Mouse (Mus musculus): ENCODE results near the gene Tmem156. TPM values are rescaled to one million over a fixed set of nuclear protein-coding genes. Genes with fewer than 3 reads are reported as not detected.
"Not testable (repeated sequence)": the region's sequence is repeated elsewhere in the genome, so short reads cannot be mapped to it uniquely, and the experiment has no call there.

Tmem156 gene
- polyA plus RNA-seq, 1 experiment from 2014 or later: 0.45 TPM

GRCm38 (mm10) chr5:65122616-65123015 is 30.7 kb upstream of the Tmem156 start:
- Histone ChIP-seq H3K4me3 (ENCODE audit: low read depth, low read length) (no peak overlapping the region), H3K9me3 (ENCODE audit: control insufficient read depth, low read length) (no peaks in the 10 kb centered on the region), H3K27me3 (replicated peaks; ENCODE audit: control insufficient read depth, insufficient read depth, low read length) (no peaks in the 10 kb centered on the region), H3K36me3 (ENCODE audit: control insufficient read depth, insufficient read depth, low read length) (no peaks in the 10 kb centered on the region), H3K4me1 (ENCODE audit: control insufficient read depth, insufficient read depth, low read length) (no peaks in the 10 kb centered on the region), H3K9ac (ENCODE audit: low read depth, low read length) (no peak overlapping the region), H3K27ac (replicated peaks; ENCODE audit: low read depth, low read length) (no peak overlapping the region), H3K4me2 (ENCODE audit: low read depth, low read length) (no peak overlapping the region)
- 79% methylated on average over 3 of the region's 3 CpGs for WGBS
- ATAC-seq (ENCODE audit: low read depth) (no peak), DNase-seq (ENCODE audit: low spot score) (no peak)

GRCm38 (mm10) chr5:65119918-65120317 is 28.0 kb upstream of the Tmem156 start:
- no peak for DNase-seq (ENCODE audit: low spot score)
- no peak overlapping the region for H3K4me2 ChIP-seq (ENCODE audit: low read depth, low read length)
- no peak overlapping the region for H3K9ac ChIP-seq (ENCODE audit: low read depth, low read length)
- H3K4me3 ChIP-seq (ENCODE audit: low read depth, low read length): no peak overlapping the region
- H3K4me1 ChIP-seq (ENCODE audit: control insufficient read depth, insufficient read depth, low read length): no peaks in the 10 kb centered on the region
- 68% methylated on average over 3 of the region's 3 CpGs for WGBS
- H3K36me3 ChIP-seq (ENCODE audit: control insufficient read depth, insufficient read depth, low read length): peaks cover 11% of the 10 kb centered on the region
- 0 out of 2 replicates have a peak, but pooled peaks cover 3% of the 10 kb centered on the region for H3K9me3 ChIP-seq (ENCODE audit: control insufficient read depth, low read length)
- no peak for ATAC-seq (ENCODE audit: low read depth)
- no peak overlapping the region for H3K27ac ChIP-seq (replicated peaks; ENCODE audit: low read depth, low read length)
- H3K27me3 ChIP-seq (replicated peaks; ENCODE audit: control insufficient read depth, insufficient read depth, low read length): no peaks in the 10 kb centered on the region

- WGBS: 100% methylated on average over 1 of the region's 1 CpGs
- no peak for DNase-seq (ENCODE audit: low spot score)
- H3K36me3 ChIP-seq (ENCODE audit: control insufficient read depth, insufficient read depth, low read length): peaks cover 11% of the 10 kb centered on the region
- no peak overlapping the region for H3K4me2 ChIP-seq (ENCODE audit: low read depth, low read length)
- no peak overlapping the region for H3K9ac ChIP-seq (ENCODE audit: low read depth, low read length)
- 0 out of 2 replicates have a peak, but pooled peaks cover 3% of the 10 kb centered on the region for H3K9me3 ChIP-seq (ENCODE audit: control insufficient read depth, low read length)
- no peaks in the 10 kb centered on the region for H3K4me1 ChIP-seq (ENCODE audit: control insufficient read depth, insufficient read depth, low read length)
- H3K27ac ChIP-seq (replicated peaks; ENCODE audit: low read depth, low read length): no peak overlapping the region
- ATAC-seq (ENCODE audit: low read depth): no peak
- H3K27me3 ChIP-seq (replicated peaks; ENCODE audit: control insufficient read depth, insufficient read depth, low read length): no peaks in the 10 kb centered on the region
- no peak overlapping the region for H3K4me3 ChIP-seq (ENCODE audit: low read depth, low read length)
These were observed 27.6 kb upstream of the Tmem156 start for GRCm38 (mm10) chr5:65119495-65119894.

- H3K4me3 ChIP-seq (ENCODE audit: low read depth, low read length): no peak overlapping the region
- no peak overlapping the region for H3K4me2 ChIP-seq (ENCODE audit: low read depth, low read length)
- ATAC-seq (ENCODE audit: low read depth) (no peak), DNase-seq (ENCODE audit: low spot score) (no peak)
- WGBS: 98% methylated on average over 2 of the region's 2 CpGs
- peaks cover 11% of the 10 kb centered on the region for H3K36me3 ChIP-seq (ENCODE audit: control insufficient read depth, insufficient read depth, low read length)
- no peak overlapping the region for H3K9ac ChIP-seq (ENCODE audit: low read depth, low read length)
- 0 out of 2 replicates have a peak, but pooled peaks cover 3% of the 10 kb centered on the region for H3K9me3 ChIP-seq (ENCODE audit: control insufficient read depth, low read length)
- no peaks in the 10 kb centered on the region for H3K4me1 ChIP-seq (ENCODE audit: control insufficient read depth, insufficient read depth, low read length)
- H3K27me3 ChIP-seq (replicated peaks; ENCODE audit: control insufficient read depth, insufficient read depth, low read length): no peaks in the 10 kb centered on the region
- H3K27ac ChIP-seq (replicated peaks; ENCODE audit: low read depth, low read length): no peak overlapping the region
These were observed 24.9 kb upstream of the Tmem156 start for GRCm38 (mm10) chr5:65116789-65117188.

GRCm38 (mm10) chr5:65113323-65113722 is 21.4 kb upstream of the Tmem156 start:
- Histone ChIP-seq H3K9ac (ENCODE audit: low read depth, low read length) (no peak overlapping the region), H3K4me2 (ENCODE audit: low read depth, low read length) (no peak overlapping the region), H3K4me3 (ENCODE audit: low read depth, low read length) (no peak overlapping the region), H3K4me1 (ENCODE audit: control insufficient read depth, insufficient read depth, low read length) (no peaks in the 10 kb centered on the region; the same call in none of the 2 replicates), H3K36me3 (ENCODE audit: control insufficient read depth, insufficient read depth, low read length) (peaks cover 11% of the 10 kb centered on the region), H3K27me3 (replicated peaks; ENCODE audit: control insufficient read depth, insufficient read depth, low read length) (no peaks in the 10 kb centered on the region), H3K27ac (replicated peaks; ENCODE audit: low read depth, low read length) (no peak overlapping the region), H3K9me3 (ENCODE audit: control insufficient read depth, low read length) (0 out of 2 replicates have a peak, but pooled peaks cover 3% of the 10 kb centered on the region)
- no peak for ATAC-seq (ENCODE audit: low read depth)
- 93% methylated on average over 6 of the region's 6 CpGs for WGBS
- no peak for DNase-seq (ENCODE audit: low spot score)

- not testable (repeated sequence) for H3K27me3 ChIP-seq (replicated peaks; ENCODE audit: control insufficient read depth, insufficient read depth, low read length); H3K4me3 ChIP-seq (ENCODE audit: low read depth, low read length); H3K4me1 ChIP-seq (ENCODE audit: control insufficient read depth, insufficient read depth, low read length); H3K27ac ChIP-seq (replicated peaks; ENCODE audit: low read depth, low read length); ATAC-seq (ENCODE audit: low read depth); DNase-seq (ENCODE audit: low spot score); H3K4me2 ChIP-seq (ENCODE audit: low read depth, low read length); H3K9me3 ChIP-seq (ENCODE audit: control insufficient read depth, low read length); H3K9ac ChIP-seq (ENCODE audit: low read depth, low read length)
- WGBS: 61% methylated on average over 3 of the region's 3 CpGs
- H3K36me3 ChIP-seq (ENCODE audit: control insufficient read depth, insufficient read depth, low read length): peaks cover 11% of the 10 kb centered on the region
These were observed 20.3 kb upstream of the Tmem156 start for GRCm38 (mm10) chr5:65112225-65112624.

- Histone ChIP-seq H3K9me3 (ENCODE audit: control insufficient read depth, low read length) (no peaks in the 10 kb centered on the region), H3K4me2 (ENCODE audit: low read depth, low read length) (peak overlapping the region; percentile 83), H3K36me3 (ENCODE audit: control insufficient read depth, insufficient read depth, low read length) (no peaks in the 10 kb centered on the region), H3K9ac (ENCODE audit: low read depth, low read length) (peak overlapping the region; percentile 92), H3K4me1 (ENCODE audit: control insufficient read depth, insufficient read depth, low read length) (no peaks in the 10 kb centered on the region; the same call in none of the 2 replicates), H3K27ac (replicated peaks; ENCODE audit: low read depth, low read length) (peak overlapping the region; percentile 83), H3K4me3 (ENCODE audit: low read depth, low read length) (peak overlapping the region; percentile 80), H3K27me3 (replicated peaks; ENCODE audit: control insufficient read depth, insufficient read depth, low read length) (no peaks in the 10 kb centered on the region)
- WGBS: 4% methylated on average over 24 of the region's 42 CpGs
- DNase-seq (ENCODE audit: low spot score) (no peak), ATAC-seq (ENCODE audit: low read depth) (peak; percentile 10; the same call in 1 of the 2 replicates)
These were observed 16.0 kb upstream of the Tmem156 start for GRCm38 (mm10) chr5:65107773-65108432.

- H3K4me1 ChIP-seq (ENCODE audit: control insufficient read depth, insufficient read depth, low read length): no peaks in the 10 kb centered on the region; the same call in none of the 2 replicates
- peak; percentile 91 for ATAC-seq (ENCODE audit: low read depth)
- peak; percentile 91 for DNase-seq (ENCODE audit: low spot score)
- H3K9ac ChIP-seq (ENCODE audit: low read depth, low read length): peak within 1 kb of the TSS; percentile 92
- peak within 1 kb of the TSS; percentile 80 for H3K4me3 ChIP-seq (ENCODE audit: low read depth, low read length)
- no peaks in the 10 kb centered on the region for H3K27me3 ChIP-seq (replicated peaks; ENCODE audit: control insufficient read depth, insufficient read depth, low read length)
- 14% methylated on average over 14 of the region's 56 CpGs for WGBS
- H3K4me2 ChIP-seq (ENCODE audit: low read depth, low read length): peak within 1 kb of the TSS; percentile 83
- no peaks in the 10 kb centered on the region for H3K9me3 ChIP-seq (ENCODE audit: control insufficient read depth, low read length)
- peak within 1 kb of the TSS; percentile 83 for H3K27ac ChIP-seq (replicated peaks; ENCODE audit: low read depth, low read length)
- no peaks in the 10 kb centered on the region for H3K36me3 ChIP-seq (ENCODE audit: control insufficient read depth, insufficient read depth, low read length)
These were observed 15.2 kb upstream of the Tmem156 start, which contains the start of gene Klhl5 for GRCm38 (mm10) chr5:65106876-65107772. Gene Klhl5 (plus strand): TSS chr5:65107539.
